Mouse (Mus musculus): ENCODE data around the gene Pbx3.

Gene Pbx3

DNA sequence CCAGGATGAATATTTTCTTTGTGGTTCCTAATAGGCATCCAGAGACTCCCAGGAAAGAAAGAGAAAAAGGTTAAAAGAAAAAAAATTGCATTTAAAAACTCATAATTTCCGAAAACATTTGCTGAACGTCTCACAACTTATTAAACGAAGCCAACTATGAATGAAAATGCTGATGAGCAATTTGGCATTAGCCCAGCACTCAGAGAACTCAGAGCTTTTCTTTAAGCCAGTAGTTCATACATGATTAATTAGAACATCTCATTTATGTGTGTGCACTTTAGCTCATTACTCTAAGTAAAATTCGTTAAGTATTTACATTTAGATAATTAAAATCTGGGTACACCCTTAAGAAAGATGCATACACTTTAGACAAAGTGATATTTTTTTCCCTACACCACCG lies 155.3 kb downstream of the Pbx3 start:
- no peak for DNase-seq

DNA sequence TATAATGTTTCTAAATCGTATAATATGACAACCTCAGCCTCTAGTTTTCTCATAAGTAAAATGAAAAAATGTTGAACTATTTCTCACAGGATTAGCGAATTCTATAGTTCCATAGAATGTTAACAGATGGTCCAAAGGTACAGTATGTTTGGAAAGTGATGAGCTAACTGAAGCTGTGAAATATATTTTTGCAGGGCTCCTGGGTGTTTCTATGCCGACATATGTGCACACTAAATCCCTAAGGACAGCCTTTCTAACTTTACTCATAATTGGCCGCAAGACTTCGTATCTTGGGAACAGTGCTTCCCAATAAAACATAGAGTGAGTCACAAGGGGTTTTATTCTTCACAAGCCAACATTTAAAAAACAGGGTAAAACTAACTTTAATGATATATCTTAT lies 157.4 kb downstream of the Pbx3 start:
- DNase-seq: no peak

DNA sequence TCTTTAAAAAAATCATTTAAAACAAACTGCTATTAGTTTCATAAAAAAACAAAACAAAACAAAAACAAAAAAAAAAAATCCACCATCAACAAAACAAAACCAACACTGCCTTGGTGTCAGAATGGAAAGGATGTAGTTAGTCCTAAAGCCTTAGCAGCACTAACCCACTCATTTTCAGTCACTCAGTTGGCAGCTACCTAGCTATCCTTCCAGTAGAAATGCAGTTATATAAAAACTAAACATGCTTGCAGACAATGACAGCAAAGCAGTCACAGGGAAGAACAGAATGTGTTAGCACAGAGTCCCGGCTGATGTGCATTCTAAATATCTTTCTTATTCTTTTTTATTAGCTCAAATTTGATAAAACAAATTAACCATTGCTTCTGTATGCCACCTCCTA lies 160.5 kb downstream of the Pbx3 start:
- no peak for DNase-seq

DNA sequence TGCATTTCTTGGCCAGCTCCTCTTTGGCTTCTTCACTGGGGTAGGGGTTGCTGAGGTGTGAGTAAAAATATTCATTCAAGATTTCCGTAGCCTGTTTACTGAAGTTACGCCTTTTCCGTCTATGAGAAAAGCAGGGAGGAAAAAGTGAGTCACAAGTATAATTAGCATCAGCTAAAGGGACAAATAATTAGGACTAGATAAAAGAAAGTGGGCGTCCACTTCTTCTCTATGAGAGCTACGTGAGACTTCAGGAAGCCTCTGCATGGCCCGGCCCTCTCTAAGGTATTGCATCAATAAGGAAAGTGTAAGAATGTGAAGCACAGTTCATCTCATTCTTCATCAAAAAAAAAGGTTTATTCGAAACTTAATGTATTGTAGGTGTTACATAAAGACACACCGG lies 168.1 kb downstream of the Pbx3 start:
- no peak for DNase-seq

DNA sequence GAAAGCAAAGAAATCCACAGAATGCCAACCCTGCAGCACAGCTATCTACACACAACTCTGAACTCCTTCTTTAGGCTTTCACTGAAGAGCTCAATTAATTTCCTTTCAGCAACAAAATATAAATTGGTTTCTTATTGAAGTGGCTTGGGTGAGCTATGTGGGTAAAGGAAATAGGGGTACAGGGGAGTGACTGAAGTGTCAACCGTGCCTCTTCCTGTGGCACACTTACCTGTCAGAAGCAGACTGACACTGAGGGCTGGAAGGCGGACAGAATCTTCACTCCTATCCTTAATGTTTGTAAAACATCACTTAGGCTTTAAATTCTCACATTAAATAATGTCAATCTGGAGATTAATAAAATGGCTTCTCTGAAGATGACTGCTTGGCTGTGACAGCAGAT lies 168.6 kb downstream of the Pbx3 start:
- no peak for DNase-seq

DNA sequence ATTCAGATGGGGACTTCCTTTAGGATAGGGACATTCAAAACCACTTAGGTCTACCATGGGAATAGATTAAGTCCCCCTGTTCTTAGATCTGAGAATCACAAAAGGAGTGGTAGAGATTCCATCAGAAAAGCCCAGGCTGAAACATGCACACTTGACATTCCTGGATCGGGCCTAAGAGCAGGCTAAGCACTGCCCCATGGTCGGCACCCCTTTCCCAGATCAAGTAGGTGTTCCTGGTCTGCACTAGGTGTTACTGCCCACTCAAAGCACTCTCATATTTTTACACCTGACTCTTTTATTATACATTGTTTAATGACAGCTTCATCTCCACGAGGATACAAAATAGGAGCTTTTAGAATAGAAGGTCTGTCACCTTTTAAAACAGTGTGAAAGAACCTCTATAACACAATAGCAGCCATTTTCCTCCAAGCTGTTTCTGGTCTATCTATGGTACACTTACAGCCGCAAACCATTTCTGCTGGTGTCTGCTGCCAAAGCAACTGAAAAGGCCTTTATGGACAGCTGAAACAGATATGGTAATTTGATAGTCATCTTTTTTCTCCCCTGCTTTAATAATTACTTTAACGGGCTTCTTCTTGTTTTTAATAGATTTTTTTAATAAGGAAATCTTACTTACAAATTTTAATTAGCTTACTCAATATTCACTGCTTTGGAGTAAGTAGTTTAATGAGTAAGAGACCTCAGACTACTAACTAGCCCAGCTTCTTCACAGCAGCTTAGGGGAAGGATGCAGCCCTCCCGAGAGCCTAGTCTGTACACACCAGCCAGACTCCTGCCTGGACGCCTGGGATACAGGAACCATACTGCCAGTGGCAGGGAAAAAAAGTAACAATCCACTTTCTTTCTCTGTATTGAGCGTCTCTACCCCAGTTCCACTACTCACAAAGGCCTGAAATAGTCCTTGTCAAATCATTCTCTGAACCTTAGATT lies 178.8 kb downstream of the Pbx3 start:
- DNase-seq: no peak

DNA sequence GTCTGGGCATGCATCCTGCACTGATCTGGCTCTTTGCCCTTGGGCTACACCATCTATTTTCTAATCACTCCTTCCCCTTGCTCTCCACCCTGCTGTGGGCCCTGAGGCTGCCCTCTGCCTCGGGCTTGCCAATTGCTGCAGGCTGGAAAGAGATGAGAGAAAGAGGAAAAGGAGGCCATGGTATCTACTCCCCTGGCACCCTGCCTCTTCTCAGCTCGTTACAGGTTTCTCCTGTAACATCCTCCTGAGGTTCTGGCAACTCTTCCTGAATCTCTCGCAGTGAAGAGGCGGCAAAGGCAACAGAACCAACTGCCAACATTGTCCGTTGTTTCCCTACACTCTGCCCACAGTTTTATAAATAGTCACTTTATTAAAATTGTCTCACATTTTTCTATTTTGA lies 179.7 kb downstream of the Pbx3 start:
- no peak for DNase-seq

DNA sequence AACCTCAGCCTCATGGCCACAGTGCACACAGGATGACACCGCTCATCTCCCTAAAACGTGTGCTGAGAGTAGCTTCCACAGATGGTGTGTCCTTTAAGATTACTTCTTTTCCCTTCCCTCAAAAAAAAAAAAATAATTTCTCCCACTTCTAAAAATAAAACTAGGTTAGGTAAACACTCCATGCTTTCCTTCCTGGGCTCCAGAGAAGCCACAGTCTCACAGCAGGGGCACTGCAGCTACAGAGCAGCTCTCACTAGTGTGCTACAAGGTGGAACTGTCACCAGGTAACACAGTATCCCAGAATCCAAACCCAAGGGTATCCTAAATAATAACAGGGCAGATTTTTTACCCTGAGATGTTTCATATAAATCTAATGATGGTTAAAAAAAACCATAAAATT lies 185.6 kb downstream of the Pbx3 start:
- DNase-seq: no peak

DNA sequence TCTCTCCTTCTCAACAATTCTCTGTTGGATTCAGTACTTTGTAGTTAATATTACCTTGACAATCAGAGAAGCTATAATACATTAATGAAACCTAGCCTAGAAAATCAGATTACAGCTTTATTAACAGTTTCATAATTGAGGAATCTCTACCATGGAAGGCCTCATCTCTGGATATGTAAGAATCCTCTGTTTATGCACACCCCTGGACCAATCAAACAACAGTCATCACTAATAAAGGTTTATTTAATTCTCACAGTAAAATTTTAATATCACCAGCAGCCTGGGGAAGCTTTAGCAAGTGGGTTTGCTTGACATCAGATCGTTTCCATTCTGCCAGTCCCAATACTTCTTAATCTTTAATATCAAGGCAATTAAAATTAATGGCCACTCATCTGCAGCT lies 191.3 kb downstream of the Pbx3 start:
- no peak for DNase-seq

DNA sequence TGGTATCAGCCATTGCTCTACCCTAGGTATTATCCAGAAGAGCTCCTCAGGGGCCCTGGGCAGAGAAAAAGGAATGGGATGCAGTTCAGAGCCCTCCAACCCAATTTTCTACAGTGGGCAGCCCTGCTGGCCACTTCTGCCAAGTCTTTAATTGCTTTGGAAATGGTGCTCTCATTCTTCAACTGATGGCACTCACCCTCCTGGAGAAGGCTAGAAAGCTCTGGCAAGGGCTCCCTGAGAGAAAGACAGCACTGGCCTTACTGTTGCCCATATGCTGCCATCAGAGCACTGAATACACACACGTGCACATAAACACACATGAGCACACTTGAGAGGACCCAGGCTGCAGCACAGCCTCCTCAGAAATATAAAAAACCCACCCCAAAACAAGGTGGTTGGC lies 193.6 kb downstream of the Pbx3 start:
- no peak for DNase-seq

DNA sequence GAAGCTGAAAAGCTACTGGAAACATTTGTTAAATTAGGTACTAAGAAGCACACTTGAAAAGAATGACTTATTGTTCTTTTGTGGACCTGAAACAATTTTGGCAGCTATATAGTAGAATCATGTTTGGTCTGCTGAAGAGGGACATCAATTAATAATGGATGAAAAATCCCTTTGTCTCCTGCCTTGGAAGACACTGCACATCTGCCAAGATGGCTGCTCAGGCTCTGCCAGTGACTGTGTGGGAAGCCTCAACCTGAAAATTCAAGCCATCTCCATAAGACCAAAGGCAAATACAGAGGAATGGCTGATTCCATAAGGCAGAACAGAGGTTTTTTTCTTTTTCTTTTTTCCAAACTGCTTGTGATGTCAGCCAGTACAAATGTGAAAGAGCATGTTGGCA lies 194.3 kb downstream of the Pbx3 start:
- DNase-seq: no peak

DNA sequence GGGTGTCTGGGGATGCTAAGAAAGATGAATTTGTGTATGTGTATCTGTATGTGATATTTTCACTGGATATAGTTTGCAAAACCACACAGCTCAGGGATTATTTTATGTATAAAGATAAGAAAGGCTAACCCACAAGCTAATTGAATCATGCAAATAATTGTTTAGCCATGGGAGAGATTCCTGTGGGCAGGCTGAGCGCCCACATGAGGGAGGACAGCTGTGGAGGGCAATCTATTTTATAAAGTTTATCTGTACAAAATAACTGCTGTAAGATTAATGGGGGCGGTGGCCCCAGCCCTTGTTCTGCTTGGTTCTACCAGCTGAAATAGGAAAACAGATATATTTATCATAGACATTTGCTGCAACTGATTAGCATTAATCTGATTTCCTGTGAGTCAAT lies 202.5 kb downstream of the Pbx3 start:
- DNase-seq: no peak

DNA sequence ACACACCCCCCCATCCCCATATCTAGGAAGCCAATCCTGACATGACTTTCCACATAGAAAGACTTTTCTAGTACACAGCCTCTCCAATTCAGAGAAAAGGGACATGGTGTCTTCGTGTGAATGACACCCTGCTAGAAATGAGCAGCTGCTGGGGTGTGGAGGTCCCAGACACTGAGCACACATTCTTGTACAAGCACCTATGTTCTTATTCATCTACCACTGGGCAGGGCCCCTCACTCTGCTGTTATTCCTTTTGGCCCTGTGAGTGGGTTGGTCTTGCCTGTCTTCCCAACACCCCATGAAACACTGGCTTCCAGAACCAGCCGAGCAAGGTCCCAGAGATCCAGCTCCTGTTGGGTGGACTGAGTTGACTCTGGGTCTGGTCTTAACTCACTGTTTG lies 203.3 kb downstream of the Pbx3 start:
- DNase-seq: no peak

DNA sequence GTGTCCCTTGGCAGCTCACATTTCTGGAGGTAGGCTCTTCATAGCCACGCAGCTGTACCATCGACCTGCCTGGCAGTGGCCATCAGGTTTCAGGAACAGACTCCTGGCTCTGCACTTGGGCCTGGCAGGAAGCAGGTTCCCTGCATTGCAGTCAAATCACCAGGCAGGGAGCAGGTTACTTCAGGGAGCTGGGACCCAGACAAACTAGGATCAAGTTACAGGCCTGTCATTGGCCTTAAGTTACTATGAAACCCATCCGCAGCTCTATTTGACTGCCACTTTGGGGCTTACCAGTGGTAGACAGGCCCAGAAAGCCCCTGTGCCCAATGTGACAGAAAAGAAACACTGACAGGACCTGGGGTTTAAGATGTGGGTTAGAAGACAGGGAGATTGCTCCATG lies 204.8 kb downstream of the Pbx3 start:
- no peak for DNase-seq

DNA sequence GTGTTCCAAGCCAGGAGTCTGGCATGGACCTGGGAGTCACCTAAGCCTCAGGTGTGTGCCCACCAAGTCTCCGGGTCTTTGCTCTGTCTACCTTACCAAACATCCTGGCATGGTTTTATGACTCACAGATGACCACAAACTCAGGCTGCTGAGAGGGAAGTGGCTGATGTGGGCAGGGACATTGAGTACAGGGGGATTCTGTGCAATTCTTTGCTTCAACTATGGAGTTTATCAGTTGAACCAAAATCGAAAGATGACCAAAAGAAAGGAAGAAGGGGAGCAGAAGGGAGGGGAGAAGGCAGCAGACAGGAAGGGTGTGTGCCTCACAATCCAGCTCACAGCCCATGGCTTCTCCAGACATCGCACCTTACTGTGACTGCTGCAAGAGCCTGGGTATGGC lies 210.5 kb downstream of the Pbx3 start:
- DNase-seq: no peak

DNA sequence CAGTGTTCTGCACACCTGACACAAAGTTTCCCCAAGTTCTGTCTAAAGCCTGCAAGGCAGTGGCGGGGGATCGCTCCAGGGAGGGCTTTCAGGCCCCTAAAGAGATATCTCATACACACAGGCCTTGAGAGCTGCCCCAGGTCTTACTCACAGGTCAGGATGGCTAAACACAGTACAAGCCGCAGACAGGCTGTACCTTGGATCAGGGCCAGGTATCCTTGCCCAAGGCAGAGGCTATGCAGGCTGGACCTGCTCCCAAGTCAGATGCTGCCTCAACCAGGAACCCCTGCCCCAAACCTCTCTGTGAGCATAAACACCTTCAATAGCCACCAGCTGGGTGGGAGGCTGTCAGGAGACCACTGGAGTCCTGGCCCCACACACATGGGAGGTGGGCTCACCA lies 215.2 kb downstream of the Pbx3 start:
- DNase-seq: no peak

DNA sequence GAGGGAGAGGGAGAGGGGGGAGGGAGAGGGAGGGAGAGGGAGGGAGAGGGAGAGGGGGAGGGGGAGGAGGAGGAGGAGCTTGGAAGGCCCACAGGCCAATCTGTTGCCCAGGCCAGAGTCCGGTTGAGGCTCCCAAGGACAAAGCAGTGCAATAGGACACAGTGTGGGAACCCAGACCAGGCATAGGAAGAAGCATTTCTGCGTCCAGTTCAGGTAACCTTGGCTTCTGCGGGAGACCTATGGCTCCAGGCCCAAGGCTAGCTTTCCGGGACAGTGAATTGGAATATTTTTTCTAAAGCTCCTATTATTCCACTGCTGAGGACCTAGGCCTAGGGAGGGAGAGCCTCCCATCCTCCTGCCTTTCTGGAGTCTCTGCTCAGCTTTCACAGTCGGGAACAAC lies 218.1 kb downstream of the Pbx3 start:
- DNase-seq: no peak

DNA sequence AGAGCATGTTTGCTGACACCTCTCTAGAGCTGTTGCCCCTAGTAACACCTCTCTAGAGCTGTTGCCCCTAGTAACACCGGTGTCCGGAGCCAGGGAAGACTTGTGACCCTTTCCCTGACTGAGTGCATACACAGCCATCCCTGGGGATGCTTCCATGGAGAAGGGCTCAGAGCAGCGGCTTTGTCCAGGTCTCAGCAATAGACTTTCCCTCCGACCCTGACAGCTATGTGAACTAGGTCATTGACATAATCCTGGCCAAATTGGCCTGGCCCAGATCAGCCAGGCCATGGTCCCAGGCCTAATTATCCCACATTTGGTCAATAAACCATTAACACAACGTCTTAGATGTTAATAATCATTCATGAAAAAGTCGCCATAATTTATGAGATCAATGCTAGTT lies 219.6 kb downstream of the Pbx3 start:
- no peak for DNase-seq

DNA sequence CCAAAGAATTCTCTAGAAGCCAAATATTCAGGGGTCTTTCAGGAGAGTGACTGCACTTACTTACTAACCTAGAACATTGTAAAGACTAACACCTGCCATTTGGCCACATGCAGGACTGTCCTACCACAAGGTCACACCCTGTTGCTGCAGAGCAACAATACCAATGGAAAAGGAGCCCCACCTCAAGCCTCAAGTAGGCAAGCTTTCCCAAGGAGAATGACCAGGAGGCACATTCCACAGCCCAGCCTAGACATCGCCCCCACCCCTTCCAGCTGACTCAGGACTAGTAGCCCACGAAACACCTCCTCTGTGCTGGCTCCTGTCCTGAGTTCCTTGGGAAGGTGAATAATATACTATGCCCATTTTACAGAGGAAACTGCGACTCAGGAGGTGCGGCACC lies 222.4 kb downstream of the Pbx3 start:
- DNase-seq: no peak

DNA sequence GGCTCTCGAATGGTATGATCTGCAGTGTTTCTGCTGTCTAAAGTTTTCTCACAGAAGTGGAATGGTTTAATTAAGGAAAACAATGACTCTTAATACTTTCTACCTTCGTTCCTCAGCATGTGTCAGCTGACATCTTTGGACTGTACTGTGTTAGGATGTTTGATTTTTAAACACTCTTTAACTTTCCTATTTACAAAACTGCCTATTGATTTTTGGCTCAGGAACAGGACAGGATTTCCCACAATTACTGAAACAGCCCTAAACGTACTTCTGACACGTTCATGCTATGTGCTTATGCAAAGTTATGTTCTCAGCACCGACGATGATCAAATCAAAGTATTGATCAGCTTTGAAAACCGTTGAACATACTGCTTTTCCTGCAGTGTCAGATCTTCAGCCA lies 224.7 kb downstream of the Pbx3 start:
- DNase-seq: no peak

DNA sequence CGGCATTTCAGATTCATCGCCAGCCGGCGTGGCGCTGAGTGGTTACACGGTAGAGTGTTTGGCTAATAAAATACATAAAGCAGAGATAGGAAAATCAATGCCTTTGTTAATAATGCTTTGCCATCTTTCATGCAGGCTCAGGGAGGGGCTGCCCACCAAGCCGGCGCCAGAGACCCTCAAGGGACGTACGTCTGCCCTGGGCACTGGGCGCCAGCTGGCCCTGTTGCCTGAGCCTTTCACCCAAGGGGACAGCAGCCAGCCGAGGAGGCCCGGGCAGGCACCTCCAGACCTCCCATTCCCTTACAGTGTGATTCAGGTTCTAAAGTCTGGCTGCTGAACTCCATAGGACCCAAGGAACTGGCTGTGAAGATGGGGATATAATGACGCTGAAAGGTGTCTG lies 225.5 kb downstream of the Pbx3 start:
- no peak for DNase-seq

DNA sequence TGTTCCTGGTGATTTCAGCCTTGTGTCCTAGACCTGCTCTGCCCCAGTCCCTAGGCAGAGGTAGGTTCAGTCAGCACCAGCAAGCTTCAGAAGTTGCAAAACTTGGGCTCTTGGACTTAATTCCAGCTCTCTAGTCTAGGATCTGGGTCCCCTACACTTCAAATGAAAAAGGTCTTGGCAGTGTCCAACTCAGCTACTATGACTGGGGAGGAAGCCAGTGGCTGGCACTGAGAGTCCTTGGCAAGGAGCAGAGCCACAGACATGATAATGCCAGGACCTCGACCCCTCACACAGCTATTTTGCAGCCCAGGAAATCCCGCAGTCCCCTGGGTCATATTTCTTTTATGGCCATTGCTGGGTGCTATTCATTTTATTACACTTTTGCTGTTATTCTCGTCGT lies 225.9 kb downstream of the Pbx3 start:
- DNase-seq: no peak

DNA sequence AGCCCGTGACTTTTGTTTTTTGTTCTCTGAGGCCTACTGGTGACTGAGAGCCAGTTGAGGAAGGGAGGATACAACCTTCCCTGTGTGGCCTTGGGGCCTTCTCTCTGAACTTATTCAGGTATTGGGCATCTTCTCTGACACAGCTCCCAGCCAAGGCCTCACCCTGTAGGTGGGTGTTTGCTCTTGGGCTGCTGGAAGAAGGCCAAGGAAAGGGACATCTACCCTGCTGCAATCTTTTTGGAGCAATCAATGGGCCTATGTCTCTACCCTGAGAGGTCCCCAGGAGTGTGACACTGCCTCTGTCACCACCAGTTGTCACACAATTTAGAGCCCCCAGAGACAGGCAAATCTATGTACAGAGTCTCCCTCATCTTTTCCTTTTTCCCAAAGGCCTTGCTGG lies 226.5 kb downstream of the Pbx3 start:
- no peak for DNase-seq

DNA sequence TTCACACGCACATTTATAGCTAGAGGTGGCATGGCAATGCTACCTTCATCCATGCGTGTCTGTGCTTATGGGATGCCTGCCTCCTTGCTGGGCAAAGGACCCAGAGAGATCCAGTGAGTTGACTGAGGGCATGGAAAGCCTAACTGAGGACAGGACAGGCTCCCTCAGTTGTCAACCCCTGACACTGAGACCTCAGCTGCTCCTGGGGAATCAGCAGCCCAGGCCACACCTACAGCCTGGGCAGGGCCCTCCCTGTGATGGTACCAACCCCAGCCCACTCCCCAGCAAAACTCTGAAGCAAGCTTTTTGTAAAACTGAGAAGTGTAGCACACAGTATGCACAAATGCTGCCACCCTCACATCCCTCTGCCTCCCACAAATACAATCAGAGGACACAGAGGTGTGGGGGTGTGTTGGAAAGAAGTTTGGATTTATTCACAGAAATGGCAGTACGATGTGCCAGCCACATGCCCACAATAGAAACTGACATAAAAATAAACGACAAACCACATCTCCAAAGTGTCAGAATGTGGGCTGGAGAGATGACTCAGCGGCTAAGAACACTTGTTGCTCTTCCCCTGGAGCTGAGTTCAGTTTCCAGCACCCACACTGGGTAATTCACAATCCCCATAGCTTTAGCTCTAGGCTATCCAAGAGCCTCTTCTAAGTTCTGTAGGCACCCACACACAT lies 233.3 kb downstream of the Pbx3 start:
- DNase-seq: no peak

DNA sequence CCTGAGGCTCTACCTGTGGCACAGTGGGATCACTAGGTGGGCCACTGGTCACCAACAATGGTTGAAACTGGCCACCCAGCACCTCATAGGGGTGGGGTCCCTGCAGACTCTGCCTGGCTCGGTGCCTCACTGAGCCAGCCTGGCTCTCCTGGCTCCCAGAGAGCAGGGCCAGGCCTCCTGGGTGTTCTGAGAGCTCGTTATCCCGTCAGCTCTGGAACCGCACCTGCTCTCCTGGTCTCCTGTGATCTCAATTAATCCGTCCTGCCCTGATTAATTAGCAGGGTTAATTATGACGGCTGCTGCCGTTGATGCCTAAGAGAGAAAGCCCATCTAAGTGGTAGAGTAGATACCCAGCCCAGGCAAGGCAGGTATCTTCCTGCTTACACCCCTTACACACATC lies 237.6 kb downstream of the Pbx3 start:
- no peak for DNase-seq
